In the genomic region with DNA sequence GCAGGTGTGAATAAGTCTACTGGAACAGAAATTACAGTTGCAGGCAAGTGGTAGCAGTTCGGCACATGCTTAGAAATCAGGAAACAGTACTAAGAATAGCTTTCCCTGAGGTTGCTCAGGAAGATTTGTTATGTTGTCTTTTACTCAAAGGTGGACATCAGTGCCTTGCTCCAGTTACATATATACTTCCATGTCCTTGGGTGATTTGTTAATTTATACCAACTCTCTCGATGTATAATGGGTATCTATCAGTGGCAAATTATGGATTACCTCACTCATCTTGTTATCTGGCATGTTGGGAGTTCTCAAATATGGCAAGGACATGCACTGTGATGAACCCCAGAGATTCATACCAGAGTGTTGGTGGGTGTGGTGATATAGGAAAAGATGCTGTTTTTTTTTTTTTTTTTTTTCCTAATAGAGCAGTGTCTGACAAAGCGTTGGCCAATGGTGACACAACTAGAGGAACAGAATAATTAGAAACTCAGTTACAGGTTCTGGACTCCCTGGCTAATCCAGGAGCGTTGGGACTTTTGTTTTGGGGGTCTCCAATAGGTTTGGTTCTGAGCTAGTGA, we compare ENCODE assay signal across 8 mouse cellular contexts. TPM values are rescaled to one million over a fixed set of nuclear protein-coding genes. Genes with fewer than 3 reads are reported as not detected.
A peak's percentile ranks its signal among the peaks of the same experiment; 100 is the strongest.
DNase-seq lines count a peak whose midpoint lies in the region; ATAC-seq and TF ChIP-seq lines count a peak whose summit lies in the region.

No protein-coding gene starts in this region.

- 42% methylated on average over 4 of the region's 4 CpGs for WGBS in kidney, postnatal 0 days
- WGBS in embryonic facial prominence, embryonic 11.5 days, result 57% methylated on average over 4 of the region's 4 CpGs
- WGBS in hindbrain, postnatal 0 days, result 56% methylated on average over 4 of the region's 4 CpGs
- WGBS in midbrain, embryonic 16.5 days, result 60% methylated on average over 4 of the region's 4 CpGs

- H3K4me2 ChIP-seq in kidney, postnatal 0 days (ENCODE audit: low read length), result peak overlapping the region; percentile 84
- peak overlapping the region; percentile 85 for H3K4me2 ChIP-seq in embryonic facial prominence, embryonic 11.5 days (ENCODE audit: low read depth, low read length)
- peak overlapping the region; percentile 91 for H3K4me2 ChIP-seq in hindbrain, postnatal 0 days (ENCODE audit: low read depth, low read length)
- H3K4me2 ChIP-seq in midbrain, embryonic 16.5 days (ENCODE audit: low read length), result peak overlapping the region; percentile 98

- peak overlapping the region; percentile 83 for H3K9ac ChIP-seq in kidney, postnatal 0 days (ENCODE audit: low read depth, low read length)
- peak overlapping the region; percentile 76 for H3K9ac ChIP-seq in embryonic facial prominence, embryonic 11.5 days (replicated peaks; ENCODE audit: low read length)
- H3K9ac ChIP-seq in hindbrain, postnatal 0 days (replicated peaks; ENCODE audit: low read length), result peak overlapping the region; percentile 45; the same call in 1 of the 2 replicates
- H3K9ac ChIP-seq in midbrain, embryonic 16.5 days (ENCODE audit: low read depth, low read length), result peak overlapping the region; percentile 49; the same call in 1 of the 2 replicates

- ATAC-seq in kidney, postnatal 0 days (replicated peaks; ENCODE audit: low FRiP score, low read depth), result no peak
- no peak for ATAC-seq in embryonic facial prominence, embryonic 11.5 days (replicated peaks; ENCODE audit: insufficient number of reproducible peaks, low FRiP score, low TSS enrichment, low read depth)
- ATAC-seq in hindbrain, postnatal 0 days, result no peak
- ATAC-seq in midbrain, embryonic 16.5 days, result no peak

- DNase-seq in kidney, postnatal 0 days (ENCODE audit: low spot score), result no peak
- DNase-seq in kidney, postnatal 14 days, result no peak
- DNase-seq in embryonic facial prominence, embryonic 11.5 days (ENCODE audit: low spot score), result no peak
- DNase-seq in hindbrain, postnatal 0 days (ENCODE audit: low spot score), result no peak
- no peak for DNase-seq in layer of hippocampus, postnatal 36 days
- no peak for DNase-seq in natural killer cell, adult 2 months (ENCODE audit: low spot score in 2 of 2)
- no peak for DNase-seq in cerebellum, adult 11 months

- no peak for TF ChIP-seq CTCF in kidney, postnatal 0 days (IDR thresholded peaks at IDR 0.05; ENCODE audit: low read depth)
- no peak for TF ChIP-seq CTCF in hindbrain, postnatal 0 days (IDR thresholded peaks at IDR 0.05; ENCODE audit: low read depth)

- no peaks in the 10 kb centered on the region for H3K36me3 ChIP-seq in kidney, postnatal 0 days (ENCODE audit: insufficient read depth, low read length)
- H3K36me3 ChIP-seq in embryonic facial prominence, embryonic 11.5 days (replicated peaks; ENCODE audit: control insufficient read depth, insufficient read depth, low read depth, low read length), result no peaks in the 10 kb centered on the region
- H3K36me3 ChIP-seq in hindbrain, postnatal 0 days (ENCODE audit: insufficient read depth, low read length), result no peaks in the 10 kb centered on the region
- H3K36me3 ChIP-seq in midbrain, embryonic 16.5 days (ENCODE audit: control insufficient read depth, insufficient read depth, low read length), result no peaks in the 10 kb centered on the region

- H3K27me3 ChIP-seq in kidney, postnatal 0 days (ENCODE audit: insufficient read depth, low read length), result no peaks in the 10 kb centered on the region
- 0 out of 2 replicates have a peak, but pooled peaks cover 3% of the 10 kb centered on the region for H3K27me3 ChIP-seq in embryonic facial prominence, embryonic 11.5 days (ENCODE audit: control insufficient read depth, insufficient read depth, low read length)
- H3K27me3 ChIP-seq in hindbrain, postnatal 0 days (ENCODE audit: insufficient read depth, low read length), result peaks cover 61% of the 10 kb centered on the region
- peaks cover 64% of the 10 kb centered on the region for H3K27me3 ChIP-seq in midbrain, embryonic 16.5 days (ENCODE audit: control insufficient read depth, insufficient read depth, low read depth, low read length)

- peak overlapping the region; percentile 64 for H3K4me3 ChIP-seq in kidney, postnatal 0 days (replicated peaks; ENCODE audit: low read depth, low read length)
- peak overlapping the region; percentile 63 for H3K4me3 ChIP-seq in embryonic facial prominence, embryonic 11.5 days (ENCODE audit: low read depth, low read length)
- H3K4me3 ChIP-seq in hindbrain, postnatal 0 days (ENCODE audit: low read length), result peak overlapping the region; percentile 62
- H3K4me3 ChIP-seq in midbrain, embryonic 16.5 days (ENCODE audit: low read depth, low read length), result peak overlapping the region; percentile 69

- H3K27ac ChIP-seq in kidney, postnatal 0 days, result peak overlapping the region; percentile 90; the same call in 1 of the 2 replicates
- H3K27ac ChIP-seq in embryonic facial prominence, embryonic 11.5 days (replicated peaks; ENCODE audit: low read depth, low read length), result no peak overlapping the region
- H3K27ac ChIP-seq in hindbrain, postnatal 0 days, result no peak overlapping the region
- no peak overlapping the region for H3K27ac ChIP-seq in midbrain, embryonic 16.5 days (ENCODE audit: low read length)

- H3K4me1 ChIP-seq in kidney, postnatal 0 days (replicated peaks; ENCODE audit: insufficient read depth, low read length), result no peaks in the 10 kb centered on the region
- no peaks in the 10 kb centered on the region for H3K4me1 ChIP-seq in embryonic facial prominence, embryonic 11.5 days (ENCODE audit: control insufficient read depth, insufficient read depth, low read length)
- peaks cover 3% of the 10 kb centered on the region; the same call in 1 of the 2 replicates for H3K4me1 ChIP-seq in hindbrain, postnatal 0 days (ENCODE audit: insufficient read depth, low read length)
- peaks cover 8% of the 10 kb centered on the region for H3K4me1 ChIP-seq in midbrain, embryonic 16.5 days (ENCODE audit: control insufficient read depth, insufficient read depth, low read length)

- H3K9me3 ChIP-seq in kidney, postnatal 0 days (replicated peaks; ENCODE audit: low read length), result no peaks in the 10 kb centered on the region
- H3K9me3 ChIP-seq in embryonic facial prominence, embryonic 11.5 days (replicated peaks; ENCODE audit: control insufficient read depth, low read length), result no peaks in the 10 kb centered on the region
- H3K9me3 ChIP-seq in hindbrain, postnatal 0 days (ENCODE audit: low read length), result no peaks in the 10 kb centered on the region
- H3K9me3 ChIP-seq in midbrain, embryonic 16.5 days (replicated peaks; ENCODE audit: control insufficient read depth, low read length, poor library complexity, severe bottlenecking), result no peaks in the 10 kb centered on the region

RNA-seq across cellular contexts. Expression of gene Ets1, which starts 59.0 kb away (rescaled TPM):
- polyA plus RNA-seq in kidney, postnatal 0 days (2015; fragmentation: Nextera tagmentation; extraction: Ambion mirVana), result 48.1 and 50.2 TPM in 2 replicates
- 34.5 and 36.0 TPM in 2 replicates for polyA plus RNA-seq in embryonic facial prominence, embryonic 11.5 days (2014; fragmentation: Nextera tagmentation; extraction: Ambion mirVana)
- 14.0 and 17.6 TPM in 2 replicates for total RNA-seq in hindbrain, postnatal 0 days (2014; rRNA removed)
- 9.9 and 11.7 TPM in 2 replicates for polyA plus RNA-seq in hindbrain, postnatal 0 days (2015; fragmentation: Nextera tagmentation; extraction: Ambion mirVana)
- polyA plus RNA-seq in midbrain, embryonic 16.5 days (2015; fragmentation: Nextera tagmentation; extraction: Ambion mirVana), result 17.5 and 19.3 TPM in 2 replicates
- total RNA-seq in layer of hippocampus, postnatal 36 days (2021), result 10 to 100 TPM; 10.6 to 11.3 TPM
